In the genomic region with DNA sequence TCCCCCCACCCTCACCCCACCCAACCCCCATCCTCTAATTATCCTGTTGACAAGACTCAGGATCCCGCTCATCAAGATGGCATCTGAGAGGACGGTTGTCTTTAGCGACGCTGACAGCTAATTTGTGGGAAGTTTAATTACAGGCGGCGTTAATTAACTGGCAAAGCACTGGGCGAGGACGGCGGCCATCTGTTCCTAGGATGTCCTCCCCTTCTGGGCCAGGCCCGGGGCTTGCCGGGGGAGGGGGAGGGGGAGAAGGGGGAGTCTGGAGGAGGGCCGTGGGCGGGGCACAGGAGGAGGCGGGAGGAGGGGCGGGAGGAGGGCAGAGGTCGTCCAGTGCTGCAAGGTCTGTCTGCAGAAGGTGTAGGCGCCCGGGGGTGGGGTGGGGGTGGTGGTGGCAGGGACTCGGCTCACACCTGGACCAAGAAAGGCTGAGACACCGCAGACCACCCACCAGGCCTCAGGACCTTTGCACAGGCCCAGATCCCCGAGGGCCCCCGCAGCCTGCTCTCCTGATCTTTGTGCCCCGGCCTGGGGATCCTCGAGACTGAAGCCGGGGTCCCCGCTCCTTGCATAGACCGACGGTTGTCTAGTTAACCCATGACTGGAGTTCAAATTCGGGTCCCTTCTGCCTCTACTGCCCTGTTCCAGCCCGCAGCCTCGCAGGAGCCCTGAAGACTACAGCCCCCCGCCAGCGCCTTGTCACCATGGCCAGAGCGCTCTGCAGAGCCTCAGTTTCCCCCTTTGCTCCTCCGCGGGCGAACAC, we compare ENCODE assay signal across 9 mouse cellular contexts. TPM values are rescaled to one million over a fixed set of nuclear protein-coding genes. Genes with fewer than 3 reads are reported as not detected.
DNase-seq lines count a peak whose midpoint lies in the region; ATAC-seq lines count a peak whose summit lies in the region.
"Had no signal": no experiment of that assay in that cellular context is flagged by ENCODE, and none has a peak within 500 bp of the region (broad histone marks: within the 10 kb centered on the region; RNA-seq: fewer than 3 reads in every experiment).

No protein-coding gene starts in this region.

- no peaks in the 10 kb centered on the region for H3K9me3 ChIP-seq in heart, embryonic 15.5 days (replicated peaks)
- 0 out of 2 replicates have a peak, but pooled peaks cover 3% of the 10 kb centered on the region for H3K9me3 ChIP-seq in forebrain, embryonic 12.5 days
- H3K9me3 ChIP-seq in limb, embryonic 12.5 days = peaks cover 16% of the 10 kb centered on the region; the same call in 1 of the 2 replicates

- H3K36me3 ChIP-seq in heart, embryonic 15.5 days = no peaks in the 10 kb centered on the region
- no peaks in the 10 kb centered on the region for H3K36me3 ChIP-seq in forebrain, embryonic 12.5 days (replicated peaks)
- no peaks in the 10 kb centered on the region for H3K36me3 ChIP-seq in limb, embryonic 12.5 days

- no peak overlapping the region for H3K27ac ChIP-seq in heart, embryonic 15.5 days
- peak overlapping the region; percentile 95 for H3K27ac ChIP-seq in forebrain, embryonic 12.5 days
- no peak overlapping the region for H3K27ac ChIP-seq in limb, embryonic 12.5 days

- DNase-seq in heart, adult 9 months (ENCODE audit: low spot score in 2 of 2) = no peak
- peak; percentile 72 for DNase-seq in ZHBTc4 (ENCODE audit: low read depth, low spot score)
- DNase-seq in retina, postnatal 7 days (ENCODE audit: low read depth, low spot score) = peak; percentile 77
- DNase-seq in spleen, adult 12 weeks (ENCODE audit: low spot score) = no peak
- DNase-seq in gastrocnemius, adult 18-20 months (ENCODE audit: low spot score) = no peak

- H3K4me1 ChIP-seq in heart, embryonic 15.5 days (replicated peaks) = peaks cover 22% of the 10 kb centered on the region
- peaks cover 59% of the 10 kb centered on the region for H3K4me1 ChIP-seq in forebrain, embryonic 12.5 days
- peaks cover 27% of the 10 kb centered on the region for H3K4me1 ChIP-seq in limb, embryonic 12.5 days (replicated peaks)

- no peak overlapping the region for H3K9ac ChIP-seq in heart, embryonic 15.5 days
- peak overlapping the region; percentile 21; the same call in 1 of the 2 replicates for H3K9ac ChIP-seq in forebrain, embryonic 12.5 days
- no peak overlapping the region for H3K9ac ChIP-seq in limb, embryonic 12.5 days (replicated peaks)

- H3K4me2 ChIP-seq in heart, embryonic 15.5 days = no peak overlapping the region
- H3K4me2 ChIP-seq in forebrain, embryonic 12.5 days = peak overlapping the region; percentile 39
- H3K4me2 ChIP-seq in limb, embryonic 12.5 days = peak overlapping the region; percentile 9; the same call in 1 of the 2 replicates

- peaks cover 64% of the 10 kb centered on the region for H3K27me3 ChIP-seq in heart, embryonic 15.5 days
- H3K27me3 ChIP-seq in forebrain, embryonic 12.5 days = peaks cover 53% of the 10 kb centered on the region
- peaks cover 66% of the 10 kb centered on the region for H3K27me3 ChIP-seq in limb, embryonic 12.5 days

- no peak for ATAC-seq in heart, embryonic 15.5 days (replicated peaks; ENCODE audit: insufficient number of reproducible peaks, insufficient read depth, low FRiP score, low read depth)
- peak; percentile 69 for ATAC-seq in forebrain, embryonic 12.5 days (ENCODE audit: low FRiP score)
- ATAC-seq in limb, embryonic 12.5 days (ENCODE audit: insufficient number of reproducible peaks, insufficient read depth, low FRiP score, low TSS enrichment, low read depth) = no peak

- WGBS in heart, embryonic 15.5 days = 7% methylated on average over 31 of the region's 37 CpGs
- WGBS in forebrain, embryonic 12.5 days = 6% methylated on average over 35 of the region's 37 CpGs
- 5% methylated on average over 33 of the region's 37 CpGs for WGBS in limb, embryonic 12.5 days

- H3K4me3 ChIP-seq in heart, embryonic 15.5 days = 0 out of 2 replicates have a peak overlapping the region, but pooled peaks have one; percentile 11
- H3K4me3 ChIP-seq in forebrain, embryonic 12.5 days (replicated peaks) = no peak overlapping the region
- H3K4me3 ChIP-seq in limb, embryonic 12.5 days (replicated peaks) = no peak overlapping the region

RNA-seq across cellular contexts. Expression of gene Znrf4, which starts 2.3 kb away (rescaled TPM):
- polyA plus RNA-seq in heart, embryonic 15.5 days (2015; fragmentation: Nextera tagmentation; extraction: Ambion mirVana) = not detected in 2 replicates
- not detected in 2 replicates for polyA plus RNA-seq in forebrain, embryonic 12.5 days (2016; fragmentation: Nextera tagmentation; extraction: Ambion mirVana)
- polyA plus RNA-seq in limb, embryonic 12.5 days (2016; fragmentation: Nextera tagmentation; extraction: Ambion mirVana) = not detected in 2 replicates
- not detected for total RNA-seq in gastrocnemius, adult 18-20 months (2021)
- total RNA-seq: neutrophil, adult 5-6 weeks had no signal

RNA-seq across cellular contexts. Expression of gene Ptprs, which starts 33.6 kb away (rescaled TPM):
- polyA plus RNA-seq in heart, embryonic 15.5 days (2015; fragmentation: Nextera tagmentation; extraction: Ambion mirVana) = 37.6 and 62.0 TPM in 2 replicates
- 330 and 331 TPM in 2 replicates for polyA plus RNA-seq in forebrain, embryonic 12.5 days (2016; fragmentation: Nextera tagmentation; extraction: Ambion mirVana)
- polyA plus RNA-seq in limb, embryonic 12.5 days (2016; fragmentation: Nextera tagmentation; extraction: Ambion mirVana) = 113 and 126 TPM in 2 replicates
- total RNA-seq in gastrocnemius, adult 18-20 months (2021) = 10 to 100 TPM; 30.8 to 38.3 TPM

RNA-seq across cellular contexts. Expression of gene Gm20219, which starts 44.3 kb away (rescaled TPM):
- 0.23 and 1.0 TPM in 2 replicates for polyA plus RNA-seq in heart, embryonic 15.5 days (2015; fragmentation: Nextera tagmentation; extraction: Ambion mirVana)
- polyA plus RNA-seq in forebrain, embryonic 12.5 days (2016; fragmentation: Nextera tagmentation; extraction: Ambion mirVana) = 0.87 and 1.4 TPM in 2 replicates
- 1.0 and 1.6 TPM in 2 replicates for polyA plus RNA-seq in limb, embryonic 12.5 days (2016; fragmentation: Nextera tagmentation; extraction: Ambion mirVana)
- under 1 TPM; 0.28 to 0.84 TPM for total RNA-seq in gastrocnemius, adult 18-20 months (2021)

Comparison
In these comparisons a context has a peak if more than half of its experiments do, and no peak if none do; other contexts are left out.
1. DNase-seq: peak in ZHBTc4 (single experiment) and retina, postnatal 7 days (single experiment); none in heart, adult 9 months (0 of 2), spleen, adult 12 weeks (single experiment) and gastrocnemius, adult 18-20 months (single experiment).